Mouse (Mus musculus) MEL (cell line): Measurements from ENCODE around the gene Aifm3.

ENCODE experiments used
- CTCF ChIP-seq, 3 experiments: IDR thresholded peaks in 2 of 3; conservative IDR thresholded peaks in 1 of 3; 2 replicates each; pipeline ENCODE4 v1.5.1; 2011 to 2012; ENCODE audit warnings: low read length in 3 of 3, low read depth in 2 of 3, mild to moderate bottlenecking in 2 of 3, improper control_type of control experiment in 1 of 3, inconsistent platforms in 1 of 3, mixed read lengths in 1 of 3, moderate library complexity in 1 of 3; ENCODE audit not compliant: control insufficient read depth in 1 of 3, insufficient read depth in 1 of 3, poor library complexity in 1 of 3, severe bottlenecking in 1 of 3
- E2F4 ChIP-seq: IDR thresholded peaks from 2 replicates; pipeline ENCODE4 v1.6.1; 2011; ENCODE audit warnings: low read depth, low read length, improper control_type of control experiment, borderline replicate concordance
- NRF1 ChIP-seq: IDR thresholded peaks from 2 replicates; pipeline ENCODE4 v1.6.1; 2014; ENCODE audit warnings: low read depth, mild to moderate bottlenecking, inconsistent platforms, low read length, improper control_type of control experiment, moderate library complexity; ENCODE audit not compliant: poor library complexity, insufficient read depth, severe bottlenecking
- POLR2A ChIP-seq, 2 experiments: IDR thresholded peaks; 2 replicates each; pipeline ENCODE4 v1.6.1; 2011 to 2012; ENCODE audit warnings: low read length in 2 of 2, mild to moderate bottlenecking in 2 of 2, control low read depth in 1 of 2, improper control_type of control experiment in 1 of 2, low read depth in 1 of 2, moderate library complexity in 1 of 2; ENCODE audit not compliant: control insufficient read depth in 1 of 2, insufficient read depth in 1 of 2, poor library complexity in 1 of 2
- SIN3A ChIP-seq: IDR thresholded peaks from 2 replicates; pipeline ENCODE4 v1.6.1; 2012; ENCODE audit warnings: low read length, improper control_type of control experiment, inconsistent platforms
- TAL1 ChIP-seq: IDR thresholded peaks from 2 replicates; pipeline ENCODE4 v1.6.1; 2012; ENCODE audit warnings: mild to moderate bottlenecking, inconsistent platforms, low read length, moderate library complexity, mixed read lengths
- TCF12 ChIP-seq: IDR thresholded peaks from 2 replicates; pipeline ENCODE4 v1.6.1; 2014; ENCODE audit warnings: low read depth, mild to moderate bottlenecking, inconsistent platforms, low read length, improper control_type of control experiment, moderate library complexity
- USF2 ChIP-seq, 2 experiments: IDR thresholded peaks; 2 replicates each; pipeline ENCODE4 v1.6.1; 2011 to 2012; ENCODE audit warnings: improper control_type of control experiment in 2 of 2, low read length in 2 of 2, borderline replicate concordance in 1 of 2, inconsistent platforms in 1 of 2, low read depth in 1 of 2, mild to moderate bottlenecking in 1 of 2; ENCODE audit not compliant: insufficient read depth in 1 of 2
- ZC3H11A ChIP-seq: IDR thresholded peaks from 2 replicates; pipeline ENCODE4 v1.6.1; 2012; ENCODE audit warnings: low read depth, mild to moderate bottlenecking, inconsistent platforms, low read length, improper control_type of control experiment
- ZKSCAN1 ChIP-seq: IDR thresholded peaks from 2 replicates; pipeline ENCODE4 v1.6.1; 2012; ENCODE audit warnings: low read depth, mild to moderate bottlenecking, inconsistent platforms, low read length, improper control_type of control experiment, moderate library complexity

DNA sequence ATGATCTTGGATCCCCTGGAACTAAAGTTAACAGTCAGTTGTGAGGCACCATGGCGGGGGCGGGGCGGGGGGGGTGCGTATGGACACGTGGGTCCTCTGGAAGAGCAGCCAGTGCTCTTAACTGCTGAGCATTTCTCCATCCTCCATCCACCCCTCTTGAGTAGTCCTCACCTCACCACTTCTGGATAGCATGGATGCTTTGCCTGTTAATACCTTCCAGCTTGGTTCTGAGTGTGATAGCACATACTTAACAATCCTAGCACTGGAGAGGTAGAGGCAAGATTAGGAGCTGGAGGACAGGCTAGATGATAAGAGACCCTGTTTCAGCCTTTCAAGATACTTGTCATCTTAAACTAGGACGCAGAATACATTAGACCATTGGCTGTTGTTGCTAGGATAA, 16.9 kb upstream of the Aifm3 start:
- no peak for TF ChIP-seq POLR2A (IDR thresholded peaks at IDR 0.05; ENCODE audit: control insufficient read depth in 1 of 2, insufficient read depth in 1 of 2, low read depth in 1 of 2, low read length in 2 of 2, poor library complexity in 1 of 2)
- TF ChIP-seq NRF1, result no peak
- no peak for TF ChIP-seq E2F4
- TF ChIP-seq SIN3A, result no peak
- TF ChIP-seq CTCF (IDR thresholded peaks at IDR 0.05 in 2 of 3, conservative IDR thresholded peaks at IDR 0.05 in 1 of 3; ENCODE audit: control insufficient read depth in 1 of 3, insufficient read depth in 1 of 3, low read depth in 2 of 3, low read length in 3 of 3, poor library complexity in 1 of 3, severe bottlenecking in 1 of 3), result no peak
- no peak for TF ChIP-seq ZC3H11A
- no peak for TF ChIP-seq USF2 (IDR thresholded peaks at IDR 0.05; ENCODE audit: borderline replicate concordance in 1 of 2, insufficient read depth in 1 of 2, low read depth in 1 of 2, low read length in 2 of 2)
- TF ChIP-seq ZKSCAN1, result no peak
- TF ChIP-seq TCF12, result no peak
- TF ChIP-seq TAL1, result no peak
